In the genomic region with DNA sequence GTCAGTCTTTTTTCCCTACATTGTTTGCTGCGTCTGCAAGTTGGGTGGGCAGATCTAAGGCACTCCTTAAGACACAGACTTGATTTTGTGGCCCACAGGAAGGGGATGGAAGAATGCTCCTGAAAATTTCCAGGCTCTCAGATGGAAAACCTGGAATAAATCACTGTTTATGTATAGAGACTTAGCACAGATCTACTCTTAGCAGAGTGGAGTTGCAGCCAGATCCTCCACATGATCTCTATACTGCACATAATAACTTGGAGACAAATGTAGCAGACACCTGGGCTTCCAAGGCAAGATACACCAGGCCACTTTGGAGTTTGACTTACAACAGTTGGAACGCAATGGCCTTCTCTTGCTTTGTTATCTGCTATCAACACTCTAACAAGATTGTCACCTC, we compare ENCODE assay signal across 29 mouse cellular contexts.
"Had no signal": no experiment of that assay in that cellular context is flagged by ENCODE, and none has a peak within 500 bp of the region (broad histone marks: within the 10 kb centered on the region; RNA-seq: fewer than 3 reads in every experiment).

No protein-coding gene starts in this region.

- H3K4me1 ChIP-seq: embryonic facial prominence, embryonic 12.5 days; embryonic facial prominence, embryonic 13.5 days; embryonic facial prominence, embryonic 15.5 days; forebrain, embryonic 12.5 days; forebrain, embryonic 13.5 days; forebrain, embryonic 15.5 days had no signal

- H3K9ac ChIP-seq: embryonic facial prominence, embryonic 12.5 days; embryonic facial prominence, embryonic 13.5 days; embryonic facial prominence, embryonic 15.5 days; forebrain, embryonic 12.5 days; forebrain, embryonic 13.5 days; forebrain, embryonic 15.5 days; forebrain, postnatal 0 days had no signal

- DNase-seq: cerebellum, adult 18-20 months; cerebellum, adult 2 months; cerebellum, adult 8-10 months; cerebellum, adult 9-10 months; cerebellum, adult 9-11 months; cerebellum, postnatal 10 days; cerebellum, postnatal 14 days; cerebellum, postnatal 25 days; cerebellum, postnatal 36 days; embryo, embryonic 11 days; forebrain, postnatal 0 days; gastrocnemius, adult 2 months; gastrocnemius, postnatal 10 days; gastrocnemius, postnatal 14 days; gastrocnemius, postnatal 25 days; gastrocnemius, postnatal 36 days; heart, adult 11 months; heart, adult 18-20 months; heart, adult 2 months had no signal

- ATAC-seq: forebrain, embryonic 13.5 days; forebrain, embryonic 14.5 days; forebrain, embryonic 15.5 days; forebrain, embryonic 16.5 days; forebrain, postnatal 0 days had no signal

- H3K36me3 ChIP-seq: embryonic facial prominence, embryonic 12.5 days; embryonic facial prominence, embryonic 13.5 days; embryonic facial prominence, embryonic 15.5 days; forebrain, embryonic 10.5 days; forebrain, embryonic 12.5 days; forebrain, embryonic 15.5 days had no signal

- H3K4me2 ChIP-seq: embryonic facial prominence, embryonic 12.5 days; embryonic facial prominence, embryonic 13.5 days; embryonic facial prominence, embryonic 15.5 days; forebrain, embryonic 12.5 days; forebrain, embryonic 13.5 days; forebrain, embryonic 15.5 days had no signal

- H3K4me3 ChIP-seq: embryonic facial prominence, embryonic 12.5 days; embryonic facial prominence, embryonic 13.5 days; embryonic facial prominence, embryonic 15.5 days; erythroblast, embryonic 14.5 days; forebrain, embryonic 10.5 days; forebrain, embryonic 12.5 days; forebrain, embryonic 13.5 days; forebrain, embryonic 15.5 days; gastrocnemius, adult 2 months; heart, adult 2 months had no signal

- H3K27ac ChIP-seq: embryonic facial prominence, embryonic 12.5 days; embryonic facial prominence, embryonic 13.5 days; embryonic facial prominence, embryonic 15.5 days; forebrain, embryonic 10.5 days; forebrain, embryonic 12.5 days; forebrain, embryonic 13.5 days; forebrain, embryonic 15.5 days; gastrocnemius, adult 2 months; heart, adult 2 months had no signal

- H3K9me3 ChIP-seq: embryonic facial prominence, embryonic 12.5 days; embryonic facial prominence, embryonic 13.5 days; embryonic facial prominence, embryonic 15.5 days; forebrain, embryonic 10.5 days; forebrain, embryonic 12.5 days; forebrain, embryonic 13.5 days; forebrain, embryonic 15.5 days had no signal

- H3K27me3 ChIP-seq: embryonic facial prominence, embryonic 12.5 days; embryonic facial prominence, embryonic 13.5 days; embryonic facial prominence, embryonic 15.5 days; forebrain, embryonic 12.5 days; forebrain, embryonic 13.5 days; forebrain, embryonic 15.5 days had no signal
